Mouse (Mus musculus): ENCODE results near the gene Fkbp8.
"Not testable (repeated sequence)": the region's sequence is repeated elsewhere in the genome, so short reads cannot be mapped to it uniquely, and the experiment has no call there.

The Fkbp8 gene

GRCm38 (mm10) chr8:70501820-70502529 is 25.5 kb upstream of the Fkbp8 start:
- in situ Hi-C loops (cut with MboI; ENCODE audit: unreplicated experiment in 2 of 2), result loop anchor here in 1 of 2 experiments (5.0 kb wide), 1 partner anchor 90 kb away; no protein-coding TSS in a partner anchor

DNA sequence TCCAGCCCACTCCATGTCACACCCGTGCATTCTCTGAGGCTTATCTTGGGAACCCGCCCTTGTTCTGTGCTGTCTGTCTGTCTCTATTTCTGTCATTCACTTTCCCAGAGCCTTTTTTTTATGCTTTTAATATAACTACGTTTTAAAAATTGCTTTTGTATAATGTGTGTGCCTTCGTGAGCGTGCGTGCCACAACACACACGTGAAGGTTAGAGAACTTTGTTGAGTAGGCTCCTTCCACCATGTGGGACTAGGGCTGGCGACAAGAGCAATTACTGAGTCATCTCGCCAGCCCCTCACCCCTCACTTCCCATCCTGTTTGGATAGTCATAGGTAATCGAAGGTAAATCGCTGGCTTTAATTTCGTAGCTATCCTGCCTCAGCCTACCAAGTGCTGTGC is 25.0 kb upstream of the Fkbp8 start:
- in situ Hi-C loops (cut with MboI; ENCODE audit: unreplicated experiment in 2 of 2), result loop anchor here in 1 of 2 experiments (5.0 kb wide), 1 partner anchor 90 kb away; no protein-coding TSS in a partner anchor

- in situ Hi-C loops (cut with MboI; ENCODE audit: unreplicated experiment in 2 of 2), result loop anchor here in 1 of 2 experiments (5.0 kb wide), 1 partner anchor 91 kb away; no protein-coding TSS in a partner anchor
Measured at GRCm38 (mm10) chr8:70503062-70503750, 24.3 kb upstream of the Fkbp8 start.

DNA sequence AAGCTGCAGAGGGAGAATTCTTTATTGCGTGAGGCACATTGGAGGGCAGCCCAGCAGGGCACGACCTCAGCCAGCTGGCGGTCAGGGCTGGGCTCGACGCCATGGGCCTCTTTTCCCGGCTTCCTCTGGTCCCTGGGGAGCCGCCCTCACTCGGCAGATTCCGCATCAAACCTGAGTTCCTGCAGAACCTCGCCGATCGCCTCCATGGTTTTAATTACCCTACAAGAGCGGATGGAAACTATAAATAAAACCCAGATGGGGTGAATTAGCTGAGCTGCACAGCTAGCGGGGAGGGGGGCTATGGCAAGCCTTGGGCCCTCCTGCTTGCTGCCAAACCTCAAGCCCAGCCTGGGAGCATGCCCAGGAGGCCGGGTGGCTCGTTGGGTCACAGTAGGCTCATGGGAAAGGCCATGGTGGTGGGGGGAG is 23.2 kb upstream of the Fkbp8 start:
- in situ Hi-C loops (cut with MboI; ENCODE audit: unreplicated experiment in 2 of 2), result loop anchor here in 1 of 2 experiments (5.0 kb wide), 1 partner anchor 92 kb away; no protein-coding TSS in a partner anchor

DNA sequence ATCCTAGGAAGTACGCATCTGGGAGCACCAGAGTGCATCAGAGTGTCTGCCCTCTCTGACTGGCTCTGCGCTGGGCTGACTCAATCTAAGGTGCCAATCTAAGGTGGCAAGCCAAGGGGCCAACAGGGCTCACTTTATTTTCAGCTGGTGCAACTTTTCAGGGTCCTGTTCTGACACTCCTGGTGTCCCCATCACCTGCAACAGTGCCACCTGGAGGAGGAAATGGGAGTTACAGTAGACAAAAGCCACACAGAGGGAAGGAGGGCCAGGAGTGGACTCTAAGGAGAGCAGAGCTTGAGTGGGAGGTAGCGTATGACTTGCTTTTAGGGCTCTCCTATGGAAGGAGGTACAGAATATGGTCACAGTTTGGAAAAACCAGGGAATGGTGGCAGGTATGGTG is 22.7 kb upstream of the Fkbp8 start:
- in situ Hi-C loops (cut with MboI; ENCODE audit: unreplicated experiment in 2 of 2), result loop anchor here (5.0 kb wide), 2 partner anchors 88 to 93 kb away; no protein-coding TSS in a partner anchor

DNA sequence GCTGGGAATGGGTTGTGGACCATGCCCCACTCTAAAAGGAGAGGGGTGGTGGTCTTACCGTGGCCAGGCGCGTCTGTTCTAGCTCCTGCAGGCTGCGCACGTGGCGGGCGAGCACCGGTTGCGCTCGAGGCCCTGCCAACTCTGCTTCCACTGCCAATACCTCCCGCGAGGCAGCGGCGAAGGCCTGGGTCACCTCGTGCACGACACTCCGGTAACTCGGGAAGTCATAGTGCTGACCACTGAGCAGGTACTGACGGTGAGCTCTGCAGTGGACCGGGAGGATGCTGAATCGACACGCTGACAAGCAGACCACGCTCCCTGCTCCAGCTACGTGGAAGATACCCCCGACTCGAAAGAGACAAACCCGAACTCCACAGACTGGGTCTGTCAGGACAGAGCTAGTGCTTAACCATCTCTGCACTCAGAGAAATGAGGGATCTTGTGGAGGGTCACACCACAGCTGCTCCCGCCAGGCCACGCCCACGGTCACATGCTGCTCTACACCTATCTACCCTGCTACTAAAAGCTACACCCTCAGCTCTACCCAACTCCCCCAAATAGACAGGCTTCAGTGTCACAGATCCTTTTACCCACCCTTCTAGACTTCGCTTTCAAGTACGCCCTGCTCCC is 21.7 kb upstream of the Fkbp8 start:
- in situ Hi-C loops (cut with MboI; ENCODE audit: unreplicated experiment in 2 of 2), result loop anchor here in 1 of 2 experiments (5.0 kb wide), 1 partner anchor 89 kb away; no protein-coding TSS in a partner anchor

- in situ Hi-C loops (cut with MboI; ENCODE audit: unreplicated experiment in 2 of 2), result loop anchor here in 1 of 2 experiments (5.0 kb wide), 1 partner anchor 89 kb away; no protein-coding TSS in a partner anchor
Measured at GRCm38 (mm10) chr8:70506328-70507026, 21.0 kb upstream of the Fkbp8 start, which contains the start of gene Rex1bd. Rex1bd (minus strand) TSS chr8:70506752.

GRCm38 (mm10) chr8:70507027-70507393 is 20.5 kb upstream of the Fkbp8 start:
- in situ Hi-C loops (cut with MboI; ENCODE audit: unreplicated experiment in 2 of 2), result loop anchor here in 1 of 2 experiments (5.0 kb wide), 1 partner anchor 90 kb away; no protein-coding TSS in a partner anchor

DNA sequence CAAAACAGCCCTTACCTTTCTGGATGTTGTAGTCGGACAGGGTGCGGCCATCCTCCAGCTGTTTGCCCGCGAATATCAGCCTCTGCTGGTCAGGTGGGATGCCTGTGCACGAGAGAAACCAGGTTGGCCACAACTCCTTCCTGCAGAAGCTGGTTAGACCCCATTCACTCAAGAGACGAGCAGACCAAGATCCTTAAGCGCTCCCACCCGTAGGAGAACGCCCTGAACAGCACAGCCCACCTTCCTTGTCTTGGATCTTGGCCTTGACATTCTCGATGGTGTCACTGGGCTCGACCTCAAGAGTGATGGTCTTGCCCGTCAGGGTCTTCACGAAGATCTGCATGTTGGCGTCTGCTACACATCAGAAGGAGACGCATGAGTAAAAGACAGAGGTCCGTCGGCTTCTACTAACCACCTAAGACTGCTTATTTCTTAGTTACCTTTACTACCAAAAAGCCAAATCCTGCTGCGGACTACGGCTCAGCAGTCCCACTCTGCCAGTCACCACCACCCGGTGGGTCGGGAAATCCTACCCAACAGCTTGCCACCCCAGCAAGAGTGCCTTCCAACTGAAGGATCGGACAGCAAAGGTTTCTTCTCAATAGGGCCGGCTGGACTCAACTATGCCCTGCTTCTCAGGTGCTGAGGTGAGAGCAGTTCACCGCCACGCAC is 18.1 kb upstream of the Fkbp8 start:
- in situ Hi-C loops (cut with MboI; ENCODE audit: unreplicated experiment in 2 of 2), result loop anchor here in 1 of 2 experiments (5.0 kb wide), 1 partner anchor 92 kb away; no protein-coding TSS in a partner anchor

DNA sequence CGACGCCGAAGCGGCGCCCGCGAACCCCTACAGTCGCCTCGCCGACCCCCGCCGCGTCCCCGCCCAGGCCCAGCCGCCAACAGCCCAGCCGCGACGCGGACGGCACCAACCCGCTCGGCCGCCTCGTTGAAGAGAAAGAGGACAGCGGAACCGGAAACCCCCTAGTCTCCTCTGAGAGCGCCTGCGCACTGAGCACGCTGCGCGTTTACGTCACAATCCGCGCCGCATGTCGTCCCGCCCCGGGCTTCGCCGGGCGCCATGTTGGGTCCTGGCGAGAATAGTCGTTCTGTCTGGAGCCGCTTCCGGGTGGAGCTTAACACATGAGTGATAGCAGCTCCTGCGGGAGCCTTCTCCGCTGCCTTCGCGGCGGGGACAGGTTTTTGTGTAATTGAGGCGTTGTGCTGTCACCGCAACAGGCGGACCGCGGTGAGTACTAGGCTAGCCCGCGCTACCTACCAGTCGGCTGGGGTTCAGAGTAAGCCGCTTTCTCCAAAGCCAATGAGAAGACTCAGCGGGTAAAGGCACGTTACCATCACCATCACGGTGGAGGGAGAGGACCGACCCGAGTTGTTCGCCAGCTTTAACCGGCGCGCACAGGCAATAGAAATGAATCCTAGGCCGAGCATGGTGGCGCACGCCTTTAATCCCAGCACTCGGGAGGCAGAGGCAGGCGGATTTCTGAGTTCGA is 17.2 kb upstream of the Fkbp8 start, which contains the start of gene Uba52:
TSS of gene Uba52 (minus strand) at position 574 of the 688 bp plus-strand sequence.
- in situ Hi-C loops (cut with MboI; ENCODE audit: unreplicated experiment in 2 of 2), result no loop called here

- in situ Hi-C loops (cut with MboI; ENCODE audit: unreplicated experiment in 2 of 2), result not testable (repeated sequence)
Measured at GRCm38 (mm10) chr8:70511174-70511573, 16.4 kb upstream of the Fkbp8 start.

DNA sequence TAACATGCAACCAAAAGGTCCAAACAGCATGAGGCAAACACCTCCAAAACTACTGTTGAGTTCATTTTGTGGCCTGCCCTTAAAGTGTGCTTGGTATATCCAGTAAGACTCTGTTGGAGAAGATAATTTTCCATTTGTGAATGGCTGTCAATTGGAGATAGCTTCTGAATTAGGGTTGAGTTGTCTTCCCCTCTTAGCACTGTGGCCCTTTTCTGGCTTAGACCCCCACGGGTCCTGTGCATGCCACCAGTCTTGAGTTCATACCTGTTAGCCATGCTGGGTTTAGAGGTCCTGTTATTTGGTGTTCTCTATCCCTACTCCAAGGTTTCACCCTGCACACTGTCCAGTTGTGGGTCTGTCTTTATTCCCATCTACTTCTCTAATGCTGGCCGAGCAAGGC is 15.8 kb upstream of the Fkbp8 start:
- in situ Hi-C loops (cut with MboI; ENCODE audit: unreplicated experiment in 2 of 2), result no loop called here

- in situ Hi-C loops (cut with MboI; ENCODE audit: unreplicated experiment in 2 of 2), result no loop called here
Measured at GRCm38 (mm10) chr8:70512253-70512903, 15.1 kb upstream of the Fkbp8 start.

- in situ Hi-C loops (cut with MboI; ENCODE audit: unreplicated experiment in 2 of 2), result no loop called here
Measured at GRCm38 (mm10) chr8:70513441-70513840, 14.1 kb upstream of the Fkbp8 start.

- in situ Hi-C loops (cut with MboI; ENCODE audit: unreplicated experiment in 2 of 2), result no loop called here
Measured at GRCm38 (mm10) chr8:70517940-70518643, 9.4 kb upstream of the Fkbp8 start.

- in situ Hi-C loops (cut with MboI; ENCODE audit: unreplicated experiment in 2 of 2), result no loop called here
Measured at GRCm38 (mm10) chr8:70519043-70519442, 8.5 kb upstream of the Fkbp8 start.

GRCm38 (mm10) chr8:70519606-70520005 is 7.9 kb upstream of the Fkbp8 start:
- in situ Hi-C loops (cut with MboI; ENCODE audit: unreplicated experiment in 2 of 2), result no loop called here

All from v-Abl transformed pro-B cells (cell line).